Comparison of ENCODE assay signal across 28 mouse cellular contexts in genomic region chr4:45872147-45872546, GRCm38 (mm10). TPM values are rescaled to one million over a fixed set of nuclear protein-coding genes. Genes with fewer than 3 reads are reported as not detected.
DNase-seq lines count a peak whose midpoint lies in the region; ATAC-seq and TF ChIP-seq lines count a peak whose summit lies in the region.
"Had no signal": no experiment of that assay in that cellular context is flagged by ENCODE, and none has a peak within 500 bp of the region (broad histone marks: within the 10 kb centered on the region; RNA-seq: fewer than 3 reads in every experiment).

No protein-coding gene starts in this region.

- H3K36me3 ChIP-seq in hindbrain, postnatal 0 days (ENCODE audit: insufficient read depth, low read length) = no peaks in the 10 kb centered on the region
- no peaks in the 10 kb centered on the region for H3K36me3 ChIP-seq in hindbrain, embryonic 12.5 days
- H3K36me3 ChIP-seq: embryonic facial prominence, embryonic 12.5 days; embryonic facial prominence, embryonic 15.5 days; forebrain, embryonic 12.5 days; forebrain, embryonic 15.5 days; heart, embryonic 10.5 days; heart, embryonic 13.5 days; hindbrain, embryonic 13.5 days; intestine, embryonic 15.5 days had no signal

- no peak overlapping the region for H3K9ac ChIP-seq in hindbrain, postnatal 0 days (replicated peaks; ENCODE audit: low read length)
- H3K9ac ChIP-seq in hindbrain, embryonic 12.5 days = no peak overlapping the region
- H3K9ac ChIP-seq: embryonic facial prominence, embryonic 12.5 days; embryonic facial prominence, embryonic 15.5 days; forebrain, embryonic 12.5 days; forebrain, embryonic 15.5 days; heart, embryonic 13.5 days; hindbrain, embryonic 13.5 days; intestine, embryonic 15.5 days had no signal

- 86% methylated on average over 2 of the region's 2 CpGs for WGBS in hindbrain, postnatal 0 days
- WGBS in hindbrain, embryonic 12.5 days = 100% methylated on average over 1 of the region's 2 CpGs

- H3K4me3 ChIP-seq in hindbrain, postnatal 0 days (ENCODE audit: low read length) = no peak overlapping the region
- no peak overlapping the region for H3K4me3 ChIP-seq in hindbrain, embryonic 12.5 days
- H3K4me3 ChIP-seq: embryonic facial prominence, embryonic 12.5 days; embryonic facial prominence, embryonic 15.5 days; erythroblast, embryonic 14.5 days; forebrain, embryonic 12.5 days; forebrain, embryonic 15.5 days; heart, adult 2 months; heart, embryonic 10.5 days; heart, embryonic 13.5 days; hindbrain, embryonic 13.5 days; intestine, embryonic 15.5 days had no signal

- no peaks in the 10 kb centered on the region for H3K4me1 ChIP-seq in hindbrain, postnatal 0 days (ENCODE audit: insufficient read depth, low read length)
- peaks cover 4% of the 10 kb centered on the region for H3K4me1 ChIP-seq in hindbrain, embryonic 12.5 days
- H3K4me1 ChIP-seq: forebrain, embryonic 15.5 days had no signal

- no peak for TF ChIP-seq CTCF in hindbrain, postnatal 0 days (IDR thresholded peaks at IDR 0.05; ENCODE audit: low read depth)

- H3K9me3 ChIP-seq in hindbrain, postnatal 0 days (ENCODE audit: low read length) = no peaks in the 10 kb centered on the region
- 0 out of 2 replicates have a peak, but pooled peaks cover 7% of the 10 kb centered on the region for H3K9me3 ChIP-seq in hindbrain, embryonic 12.5 days (replicated peaks)
- H3K9me3 ChIP-seq: embryonic facial prominence, embryonic 12.5 days; embryonic facial prominence, embryonic 15.5 days; forebrain, embryonic 12.5 days; forebrain, embryonic 15.5 days; heart, embryonic 10.5 days; hindbrain, embryonic 13.5 days; intestine, embryonic 15.5 days had no signal

- DNase-seq in embryo, embryonic 11 days = peak; percentile 12
- DNase-seq in embryo, embryonic 10.5 days (ENCODE audit: low spot score) = no peak
- DNase-seq in hindbrain, postnatal 0 days (ENCODE audit: low spot score) = peak; percentile 17
- DNase-seq in brain, adult 2 months (ENCODE audit: low read depth, low spot score) = peak; percentile 8
- no peak for DNase-seq in cerebellum, adult 18-20 months
- DNase-seq: adrenal gland, postnatal 10 days; adrenal gland, postnatal 36 days; cerebellum, adult 11 months; cerebellum, adult 8-10 months; cerebellum, postnatal 36 days; gastrocnemius, postnatal 25 days; heart, adult 2 months; kidney, adult 11 months; kidney, adult 8-10 months had no signal

- H3K4me2 ChIP-seq in hindbrain, postnatal 0 days (ENCODE audit: low read depth, low read length) = no peak overlapping the region
- no peak overlapping the region for H3K4me2 ChIP-seq in hindbrain, embryonic 12.5 days (replicated peaks)
- H3K4me2 ChIP-seq: embryonic facial prominence, embryonic 12.5 days; embryonic facial prominence, embryonic 15.5 days; forebrain, embryonic 12.5 days; forebrain, embryonic 15.5 days; heart, embryonic 13.5 days; hindbrain, embryonic 13.5 days; intestine, embryonic 15.5 days had no signal

- no peaks in the 10 kb centered on the region for H3K27me3 ChIP-seq in hindbrain, postnatal 0 days (ENCODE audit: insufficient read depth, low read length)
- H3K27me3 ChIP-seq in hindbrain, embryonic 12.5 days = no peaks in the 10 kb centered on the region; the same call in 1 of the 2 replicates
- H3K27me3 ChIP-seq: embryonic facial prominence, embryonic 12.5 days; embryonic facial prominence, embryonic 15.5 days; forebrain, embryonic 15.5 days; intestine, embryonic 15.5 days; Patski had no signal

- ATAC-seq in hindbrain, postnatal 0 days = no peak
- ATAC-seq in hindbrain, embryonic 12.5 days (ENCODE audit: low FRiP score) = no peak
- ATAC-seq: forebrain, embryonic 15.5 days; intestine, embryonic 15.5 days; Patski had no signal

- no peak overlapping the region for H3K27ac ChIP-seq in hindbrain, postnatal 0 days
- H3K27ac ChIP-seq in hindbrain, embryonic 12.5 days = no peak overlapping the region
- H3K27ac ChIP-seq: embryonic facial prominence, embryonic 12.5 days; embryonic facial prominence, embryonic 15.5 days; forebrain, embryonic 12.5 days; forebrain, embryonic 15.5 days; heart, adult 2 months; heart, embryonic 10.5 days; heart, embryonic 13.5 days; hindbrain, embryonic 13.5 days; intestine, embryonic 15.5 days had no signal

RNA-seq across cellular contexts. Expression of gene Ccdc180, which starts 18.0 kb away (rescaled TPM):
- 0.63 and 1.0 TPM in 2 replicates for total RNA-seq in hindbrain, postnatal 0 days (2014; rRNA removed)
- 0.20 and 0.51 TPM in 2 replicates for polyA plus RNA-seq in hindbrain, postnatal 0 days (2015; fragmentation: Nextera tagmentation; extraction: Ambion mirVana)
- polyA plus RNA-seq in hindbrain, embryonic 12.5 days (2016; fragmentation: Nextera tagmentation; extraction: Ambion mirVana) = 0.31 and 1.2 TPM in 2 replicates
- total RNA-seq: gastrocnemius, adult 8-10 months; gastrocnemius, postnatal 25 days; heart, adult 2 months; heart, postnatal 25 days; hematopoietic stem cell, adult 5-6 weeks had no signal
- polyA plus RNA-seq: embryonic facial prominence, embryonic 12.5 days; erythroblast, embryonic 14.5 days; Patski had no signal

RNA-seq across cellular contexts. Expression of gene Stra6l, which starts 23.7 kb away (rescaled TPM):
- total RNA-seq in hindbrain, postnatal 0 days (2014; rRNA removed) = 0.07 and 0.26 TPM in 2 replicates
- polyA plus RNA-seq in hindbrain, postnatal 0 days (2015; fragmentation: Nextera tagmentation; extraction: Ambion mirVana) = 0.11 and 0.20 TPM in 2 replicates
- polyA plus RNA-seq in hindbrain, embryonic 12.5 days (2016; fragmentation: Nextera tagmentation; extraction: Ambion mirVana) = 0.43 and 0.64 TPM in 2 replicates
- total RNA-seq: gastrocnemius, adult 8-10 months; gastrocnemius, postnatal 25 days; heart, adult 2 months; heart, postnatal 25 days; hematopoietic stem cell, adult 5-6 weeks had no signal
- polyA plus RNA-seq: erythroblast, embryonic 14.5 days had no signal

RNA-seq across cellular contexts. Expression of gene Igfbpl1, which starts 45.4 kb away (rescaled TPM):
- total RNA-seq in hindbrain, postnatal 0 days (2014; rRNA removed) = 86.1 and 103 TPM in 2 replicates
- polyA plus RNA-seq in hindbrain, postnatal 0 days (2015; fragmentation: Nextera tagmentation; extraction: Ambion mirVana) = 20.3 and 22.2 TPM in 2 replicates
- polyA plus RNA-seq in hindbrain, embryonic 12.5 days (2016; fragmentation: Nextera tagmentation; extraction: Ambion mirVana) = 47.2 and 48.7 TPM in 2 replicates
- total RNA-seq: adrenal gland, postnatal 36 days; gastrocnemius, adult 8-10 months; gastrocnemius, postnatal 25 days; hematopoietic stem cell, adult 5-6 weeks had no signal
- polyA plus RNA-seq: erythroblast, embryonic 14.5 days; Patski had no signal

Comparison
In these comparisons a context has a peak if more than half of its experiments do, and no peak if none do; other contexts are left out.
1. DNase-seq: peak in embryo, embryonic 11 days (single experiment), hindbrain, postnatal 0 days (single experiment) and brain, adult 2 months (single experiment); none in embryo, embryonic 10.5 days (single experiment) and cerebellum, adult 18-20 months (0 of 2).